Mouse (Mus musculus): ENCODE results near the gene Grik3.

DNA sequence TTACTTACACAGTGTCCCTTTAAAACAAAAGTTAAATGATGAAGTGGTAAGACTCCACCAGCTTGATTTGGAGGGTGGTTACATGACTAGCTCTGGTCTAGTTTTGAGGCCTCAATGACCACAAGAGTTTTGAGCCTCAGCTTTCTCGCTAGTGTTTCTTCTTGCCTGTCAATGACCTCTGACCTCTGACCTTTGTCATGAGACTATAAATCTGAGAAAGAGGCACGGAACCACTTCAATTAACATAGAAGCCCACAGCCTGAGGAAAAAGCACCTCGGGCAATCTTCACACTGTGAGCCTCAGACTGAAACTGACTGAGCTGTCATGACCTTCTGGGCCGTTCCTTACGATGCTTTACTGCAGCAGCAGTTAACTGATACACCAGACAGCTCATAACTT is 272.6 kb downstream of the Grik3 start:
- TF ChIP-seq CTCF (IDR thresholded peaks at IDR 0.05; ENCODE audit: low read depth) (no peak), EP300 (optimal IDR thresholded peaks at IDR 0.05) (no peak)
